Mouse (Mus musculus): ENCODE data around the gene 4933425L06Rik.

GRCm38 (mm10) chr13:105037816-105038215, 44.1 kb upstream of the 4933425L06Rik start:
- no peak for TF ChIP-seq GATA1 (IDR thresholded peaks at IDR 0.05; ENCODE audit: borderline replicate concordance, low read length)
- no peak for TF ChIP-seq FLI1 (IDR thresholded peaks at IDR 0.05; ENCODE audit: low read length)
